Mouse (Mus musculus): ENCODE data around the gene Isyna1. TPM values are rescaled to one million over a fixed set of nuclear protein-coding genes. Genes with fewer than 3 reads are reported as not detected.

The Isyna1 gene
- 10 to 100 TPM; 50.4 to 60.8 TPM for total RNA-seq (2021)
- long read RNA-seq, experiment 1, transcript Isyna1-206 (10 exons, 1,916 nt): minor isoform, 13 of 73 reads
- long read RNA-seq, experiment 1, transcript Isyna1-201 (11 exons, 1,836 nt): major isoform, 37 of 73 reads
- long read RNA-seq, experiment 1, partial matches to known transcripts: 9 of 73 reads
- long read RNA-seq, experiment 1, other reads (novel, unspliced or antisense): 11 of 73 reads
- long read RNA-seq, experiment 2, transcript Isyna1-206 (10 exons, 1,916 nt): minor isoform, 10 of 65 reads
- long read RNA-seq, experiment 2, transcript Isyna1-201 (11 exons, 1,836 nt): major isoform, 48 of 65 reads
- long read RNA-seq, experiment 2, partial matches to known transcripts: 3 of 65 reads
- long read RNA-seq, experiment 2, other reads (novel, unspliced or antisense): 2 of 65 reads

DNA sequence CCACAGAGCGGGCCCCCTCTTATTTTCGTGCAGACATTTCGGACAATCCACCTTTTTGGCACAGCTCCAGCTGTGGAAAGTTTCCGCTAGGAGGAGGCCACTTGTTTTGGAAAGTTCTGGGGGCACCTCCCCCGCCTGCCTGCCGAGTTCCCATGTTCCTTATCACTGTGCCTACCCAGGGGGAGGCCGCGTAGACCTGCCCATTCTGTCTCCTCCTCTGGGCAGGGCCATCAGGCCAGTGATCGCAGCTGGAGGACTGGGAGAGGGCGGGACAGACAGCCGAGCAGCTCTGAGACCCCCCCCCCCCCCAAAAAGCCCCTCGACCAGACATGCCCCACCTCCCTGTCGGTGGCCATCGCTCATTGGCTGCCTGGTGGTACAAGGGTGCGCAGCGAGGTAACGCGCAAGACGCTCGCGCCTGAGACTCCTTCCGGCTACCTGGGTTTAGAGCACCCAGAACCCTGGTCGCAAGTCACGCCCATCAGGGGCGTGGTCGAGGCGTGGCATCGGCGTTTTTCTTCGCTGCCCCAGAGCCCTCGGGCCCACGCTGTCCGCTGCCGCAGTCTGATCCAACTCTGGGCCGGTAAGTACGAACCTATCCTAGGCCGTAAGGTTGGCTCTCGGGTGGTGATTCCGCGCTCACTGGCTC is at the start of gene Isyna1:
Gene Isyna1, plus strand, starts transcription at position 413 of the 649 bp plus-strand sequence.
- DNase-seq (ENCODE audit: low spot score in 2 of 2): peak; percentile 71 to 77

DNA sequence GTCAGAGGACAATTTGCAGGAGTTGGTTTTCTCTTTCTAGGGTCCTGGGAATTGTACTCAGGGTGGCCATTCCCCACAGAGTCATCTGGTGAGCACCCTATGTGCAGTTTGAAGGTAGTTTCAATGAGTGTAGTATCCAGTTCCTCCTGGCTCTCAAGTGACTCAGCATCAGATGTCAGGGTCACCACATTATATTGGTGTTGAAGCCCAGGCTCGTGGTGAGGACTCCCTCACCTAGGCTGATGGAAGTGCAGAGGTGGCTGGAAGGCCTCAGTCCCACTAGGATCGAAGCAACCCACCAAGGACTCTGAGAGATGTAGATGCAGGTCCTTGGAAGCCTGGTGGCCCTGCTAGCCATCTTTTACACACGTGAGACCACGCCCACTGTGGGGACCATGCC is 47.8 kb upstream of the Isyna1 start:
- DNase-seq (ENCODE audit: low spot score in 2 of 2): no peak

DNA sequence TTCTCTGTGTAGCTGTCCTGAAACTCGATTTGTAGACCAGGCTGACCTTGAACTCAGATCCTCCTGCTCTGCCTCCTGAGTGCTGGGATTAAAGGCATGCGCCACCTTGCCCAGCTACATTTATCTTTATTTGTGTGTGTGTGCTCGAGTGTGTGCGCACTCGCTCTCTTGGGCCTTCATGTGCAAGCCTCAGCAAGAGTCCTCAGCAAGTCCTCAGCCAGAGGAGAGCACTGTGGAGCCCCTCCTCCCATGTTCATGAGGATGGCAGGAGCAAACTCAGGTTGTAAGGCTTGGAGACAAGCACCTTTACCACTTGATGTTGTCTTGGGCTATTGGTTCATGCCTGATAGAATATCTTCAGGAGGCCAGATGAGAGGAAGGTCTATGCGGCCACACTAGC is 46.4 kb upstream of the Isyna1 start:
- DNase-seq (ENCODE audit: low spot score in 2 of 2): no peak

DNA sequence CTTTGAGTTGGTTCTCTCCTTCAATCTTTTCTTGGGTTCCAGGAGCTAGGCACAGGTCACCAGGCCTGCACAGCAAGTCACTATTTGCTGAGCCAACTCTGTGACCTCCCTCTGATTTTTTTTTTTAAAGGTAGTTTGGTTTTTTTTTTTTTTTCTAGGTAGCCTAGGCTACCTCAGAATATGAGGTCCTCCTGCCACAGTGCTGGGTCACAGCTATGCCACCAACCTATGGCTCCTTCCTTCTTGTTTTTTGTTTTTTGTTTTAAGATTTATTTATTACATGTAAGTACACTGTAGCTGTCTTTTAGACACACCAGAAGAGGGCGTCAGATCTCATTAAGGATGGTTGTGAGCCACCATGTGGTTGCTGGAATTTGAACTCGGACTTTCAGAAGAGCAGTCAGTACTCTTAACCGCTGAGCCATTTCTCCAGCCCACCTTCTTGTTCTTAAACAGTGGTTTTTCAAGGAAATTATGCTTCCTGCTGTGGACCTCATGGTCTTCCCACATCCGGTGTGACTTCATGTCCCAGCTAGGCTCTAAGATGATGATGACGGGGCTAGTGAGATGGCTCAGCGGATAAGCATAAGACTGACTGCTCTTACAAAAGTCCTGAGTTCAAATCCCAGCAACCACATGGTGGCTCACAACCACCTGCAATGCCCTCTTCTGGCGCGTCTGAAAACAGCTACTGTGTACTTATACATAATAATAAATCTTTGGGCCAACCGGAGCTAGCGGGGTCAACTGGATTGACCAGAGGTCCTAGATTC is 44.6 kb upstream of the Isyna1 start:
- no peak for DNase-seq (ENCODE audit: low spot score in 2 of 2)

DNA sequence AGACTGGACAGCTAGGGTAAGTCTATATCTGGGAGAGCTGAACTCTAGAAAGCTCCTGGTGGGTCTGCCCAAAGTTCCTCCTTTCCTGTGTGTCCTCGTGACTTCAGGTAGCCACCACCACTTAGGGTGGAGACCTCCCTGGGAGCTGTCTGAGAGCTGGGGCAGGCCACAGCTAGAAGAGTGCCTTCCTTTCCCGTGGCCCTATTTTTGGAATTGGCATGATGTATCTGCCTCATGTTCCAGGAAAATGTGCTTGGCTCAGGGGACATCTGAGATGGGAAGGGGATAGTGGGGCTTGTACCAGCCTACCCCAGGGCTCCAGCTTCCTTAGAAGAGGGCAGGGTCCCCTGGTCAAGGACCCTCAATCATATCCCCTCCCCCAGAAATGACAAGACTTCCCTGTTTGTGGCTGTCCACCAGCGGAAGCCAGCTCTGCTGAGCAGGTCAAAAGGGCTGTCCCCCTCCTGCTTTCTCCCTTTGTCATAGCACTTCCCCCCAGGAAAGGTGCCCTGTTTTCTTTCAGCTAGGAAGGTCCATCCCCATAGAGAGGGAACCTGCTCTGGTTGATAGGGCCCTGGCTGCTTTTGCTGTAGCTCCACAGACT is 42.5 kb upstream of the Isyna1 start:
- no peak for DNase-seq (ENCODE audit: low spot score in 2 of 2)

DNA sequence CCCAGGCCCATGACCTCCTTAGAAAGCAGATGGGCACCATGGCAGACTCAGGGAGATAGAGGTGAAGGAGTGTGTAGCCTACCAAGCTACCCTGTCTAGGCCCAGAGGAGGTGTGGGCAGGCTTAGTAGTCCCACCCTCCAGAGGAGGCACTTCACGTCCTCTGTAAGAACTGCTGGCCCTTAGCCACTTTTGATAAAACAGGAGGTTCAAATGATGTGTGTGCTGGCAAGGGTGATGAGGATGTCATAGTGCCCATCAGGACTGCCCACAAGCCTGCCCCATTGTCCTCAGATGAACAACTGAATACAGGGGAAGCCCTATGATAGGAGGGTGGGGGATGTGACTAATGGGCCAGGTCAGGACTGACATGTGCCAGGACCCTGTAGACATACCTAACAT is 41.3 kb upstream of the Isyna1 start:
- no peak for DNase-seq (ENCODE audit: low spot score in 2 of 2)

DNA sequence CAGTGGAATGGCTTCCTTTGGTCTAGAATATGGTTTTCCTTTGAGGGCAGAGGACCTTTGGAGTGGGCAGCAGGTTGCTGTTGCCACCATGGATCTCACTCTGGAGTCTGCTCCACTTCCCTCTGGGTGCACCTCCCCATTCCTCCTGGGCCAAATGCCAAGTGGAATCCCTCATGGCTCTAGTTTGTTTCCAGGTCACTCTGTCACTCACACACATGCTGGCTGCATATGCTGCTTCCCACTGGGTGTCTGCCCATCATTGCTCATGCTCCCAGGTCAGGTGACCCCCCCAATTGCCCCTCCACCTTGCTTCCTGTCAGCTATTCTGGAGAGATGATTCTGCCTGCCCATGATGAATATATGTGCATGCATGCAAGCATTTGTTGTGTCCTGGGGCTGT is 40.4 kb upstream of the Isyna1 start:
- DNase-seq (ENCODE audit: low spot score in 2 of 2): no peak

DNA sequence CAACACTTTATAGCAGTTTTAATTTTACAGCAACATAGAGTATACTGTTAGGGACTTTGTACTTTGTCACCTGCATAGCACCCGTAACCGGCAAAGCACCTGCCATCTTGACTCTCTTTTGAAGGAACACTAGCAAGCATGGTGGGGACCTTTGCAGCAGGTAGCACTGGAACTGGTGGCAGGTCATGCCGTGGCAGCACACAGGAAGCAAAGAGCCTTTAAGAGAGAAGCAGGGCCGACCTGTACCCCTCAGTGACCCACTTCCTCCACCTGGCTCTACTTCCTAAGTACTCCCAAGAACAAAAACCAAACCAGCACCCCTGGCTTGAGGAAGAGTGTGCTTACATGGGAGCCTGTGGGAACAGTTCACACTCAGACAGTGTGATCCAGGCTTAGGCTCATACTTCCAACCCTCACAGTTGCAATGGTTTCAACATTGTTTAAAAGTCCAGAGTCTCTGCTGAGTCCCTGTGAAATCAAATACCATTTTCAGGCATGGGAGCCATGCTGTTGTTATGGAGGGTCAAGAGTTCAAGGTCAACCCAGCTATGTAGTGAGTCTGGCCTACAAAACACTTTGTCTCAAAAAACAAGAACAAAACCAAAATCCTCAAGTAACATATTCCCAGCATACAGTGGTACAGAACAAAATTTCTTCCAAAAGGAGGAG is 39.0 kb upstream of the Isyna1 start:
- DNase-seq (ENCODE audit: low spot score in 2 of 2): no peak

DNA sequence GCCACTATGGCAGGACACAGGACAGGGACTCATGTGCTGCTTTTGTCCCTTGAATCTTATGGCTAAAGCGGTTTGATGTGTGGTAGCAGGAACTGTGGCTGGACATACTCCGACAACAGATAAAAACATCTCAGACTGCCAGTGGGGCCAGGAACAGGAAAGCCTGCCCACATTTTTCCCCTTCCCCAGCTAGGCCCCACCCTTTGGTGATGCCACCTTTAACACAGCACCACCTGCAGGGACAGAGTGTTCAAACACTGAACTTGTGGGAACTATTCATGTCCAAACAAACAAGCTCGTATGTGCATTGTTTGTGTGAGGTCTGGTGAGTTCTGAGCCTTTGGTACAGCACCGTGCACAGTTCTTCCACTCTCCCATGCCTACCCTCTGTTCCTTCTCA is 35.8 kb upstream of the Isyna1 start:
- DNase-seq (ENCODE audit: low spot score in 2 of 2): no peak

DNA sequence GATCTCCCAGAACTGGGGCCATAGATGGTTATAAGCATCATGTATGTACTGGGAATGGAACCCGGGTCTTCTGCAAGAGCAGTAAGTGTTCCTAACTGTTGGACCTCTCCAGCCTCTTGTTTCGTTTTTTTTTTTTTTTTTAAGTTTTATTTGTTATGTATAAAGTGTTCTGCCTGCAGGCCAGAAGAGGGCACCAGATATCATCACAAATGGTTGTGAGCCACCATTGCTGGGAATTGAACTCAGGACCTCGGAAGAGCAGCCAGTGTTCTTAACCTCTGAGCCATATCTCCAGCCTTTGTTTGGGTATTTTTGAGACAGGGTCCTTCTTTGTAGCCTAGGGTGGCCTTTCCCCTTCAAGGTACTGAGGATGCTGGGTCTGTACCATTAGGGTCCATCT is 35.2 kb upstream of the Isyna1 start:
- DNase-seq (ENCODE audit: low spot score in 2 of 2): no peak

DNA sequence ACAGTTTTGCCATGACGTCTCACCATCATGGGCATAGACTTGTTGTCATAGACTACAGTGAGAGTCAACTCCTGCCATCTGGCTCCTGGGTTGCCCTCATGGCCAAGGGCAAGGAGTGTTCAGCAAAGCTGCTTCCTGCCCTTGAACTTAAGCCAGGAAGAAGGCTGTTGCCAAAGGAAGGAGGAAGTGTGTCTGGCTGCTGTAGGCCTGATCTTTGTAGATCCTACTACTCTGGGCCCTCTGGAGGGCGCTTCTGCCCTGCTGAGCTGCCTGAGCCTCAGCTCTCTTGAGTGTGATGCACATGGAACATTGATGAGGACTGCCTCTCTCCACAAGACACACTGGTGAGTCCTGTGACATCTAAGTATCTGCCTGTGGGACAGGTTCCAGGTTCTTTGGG is 34.1 kb upstream of the Isyna1 start:
- no peak for DNase-seq (ENCODE audit: low spot score in 2 of 2)

DNA sequence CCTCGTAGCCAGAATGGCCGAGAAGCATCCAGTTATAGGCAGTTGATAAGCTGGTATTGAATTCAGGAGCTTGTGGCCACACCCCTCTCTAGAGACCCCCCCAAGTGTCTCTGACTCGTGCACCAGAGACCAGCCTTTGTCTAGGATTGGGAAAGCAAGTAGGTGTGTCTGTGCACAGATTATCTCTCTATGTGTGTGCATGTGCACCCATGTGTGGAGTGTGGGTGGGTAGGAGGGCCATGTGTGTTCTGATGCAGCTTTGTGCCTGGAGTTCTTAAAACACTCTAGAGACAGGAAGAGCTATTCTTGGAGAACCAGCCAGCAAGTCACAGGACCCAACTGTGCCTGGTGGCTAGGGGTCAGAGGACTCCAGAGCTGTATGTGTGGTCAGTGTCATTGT is 33.6 kb upstream of the Isyna1 start:
- no peak for DNase-seq (ENCODE audit: low spot score in 2 of 2)

DNA sequence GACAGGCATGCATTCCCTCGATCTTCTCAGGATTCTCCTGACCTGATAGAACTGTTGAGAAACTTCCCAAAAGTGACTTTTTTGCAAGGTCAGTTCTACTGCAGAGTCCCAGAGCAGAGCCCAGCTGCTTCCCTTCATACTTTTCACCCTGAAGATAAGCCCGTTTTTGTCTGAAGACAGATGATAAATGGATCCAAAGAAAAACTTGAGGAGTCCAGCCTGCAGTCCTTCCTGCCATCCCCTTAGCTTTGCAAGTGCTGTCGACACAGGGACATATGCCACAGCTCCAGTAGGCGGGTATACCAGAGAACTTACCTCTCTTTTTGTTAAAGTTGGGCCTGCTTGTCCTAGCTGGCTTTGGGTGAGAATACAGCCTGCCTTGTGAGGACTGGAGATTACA is 32.8 kb upstream of the Isyna1 start:
- DNase-seq (ENCODE audit: low spot score in 2 of 2): no peak

DNA sequence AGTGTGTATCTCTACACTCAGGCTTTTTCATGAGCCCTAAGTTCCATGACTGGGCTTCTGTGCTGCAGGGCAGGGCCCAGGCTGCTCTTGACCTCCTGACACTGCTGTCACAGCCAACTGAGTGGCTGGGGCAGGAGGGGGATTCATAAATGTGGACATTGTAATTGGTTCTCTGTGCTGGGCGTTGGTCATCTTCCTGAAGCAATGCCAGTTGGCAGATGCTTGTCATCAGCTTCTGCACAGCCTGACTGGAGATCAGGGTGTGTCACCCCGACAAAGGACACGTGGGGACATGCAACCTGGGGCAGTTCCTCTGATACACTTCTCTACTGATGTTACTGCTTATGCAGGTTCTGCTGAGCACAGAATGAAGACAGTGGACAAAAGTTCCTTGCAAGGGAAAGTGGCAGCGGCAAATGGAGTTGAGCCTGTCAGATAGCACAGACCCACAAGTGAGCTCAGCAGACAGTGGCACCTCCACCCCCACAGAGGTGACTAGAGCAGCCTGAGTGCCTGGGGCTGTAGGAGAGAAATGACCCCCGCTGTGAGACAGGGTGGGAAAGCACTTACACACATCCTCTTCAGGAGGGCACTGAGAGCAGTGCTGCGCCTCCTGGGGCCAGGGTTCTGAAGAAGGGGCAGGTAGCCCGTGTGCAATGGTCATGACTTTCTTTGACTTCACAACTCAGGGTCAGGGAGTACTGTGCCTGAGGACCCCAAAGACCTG is 32.2 kb upstream of the Isyna1 start:
- peak in 1 of 2 experiments; percentile 46 for DNase-seq (ENCODE audit: low spot score in 2 of 2)

DNA sequence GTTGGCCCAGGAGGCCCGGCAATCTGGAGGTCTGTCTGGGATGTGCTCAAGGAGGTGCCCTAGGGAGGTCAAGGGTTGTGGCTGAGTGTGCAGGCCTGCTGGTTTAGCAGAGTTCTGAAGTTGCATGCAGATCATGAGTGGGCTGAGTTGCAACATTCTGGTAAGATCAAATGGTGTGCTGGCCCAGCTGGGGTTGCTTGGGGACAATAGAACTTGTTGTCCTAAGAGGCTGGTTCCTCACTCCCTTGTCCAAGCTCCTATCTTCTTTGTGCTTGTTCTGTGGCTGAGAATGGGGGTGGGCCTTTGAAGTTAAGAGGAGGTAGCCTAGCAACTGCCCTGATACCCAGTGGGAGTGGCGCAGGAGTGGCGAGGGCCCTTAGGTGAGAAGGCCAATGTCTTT is 31.4 kb upstream of the Isyna1 start:
- no peak for DNase-seq (ENCODE audit: low spot score in 2 of 2)

DNA sequence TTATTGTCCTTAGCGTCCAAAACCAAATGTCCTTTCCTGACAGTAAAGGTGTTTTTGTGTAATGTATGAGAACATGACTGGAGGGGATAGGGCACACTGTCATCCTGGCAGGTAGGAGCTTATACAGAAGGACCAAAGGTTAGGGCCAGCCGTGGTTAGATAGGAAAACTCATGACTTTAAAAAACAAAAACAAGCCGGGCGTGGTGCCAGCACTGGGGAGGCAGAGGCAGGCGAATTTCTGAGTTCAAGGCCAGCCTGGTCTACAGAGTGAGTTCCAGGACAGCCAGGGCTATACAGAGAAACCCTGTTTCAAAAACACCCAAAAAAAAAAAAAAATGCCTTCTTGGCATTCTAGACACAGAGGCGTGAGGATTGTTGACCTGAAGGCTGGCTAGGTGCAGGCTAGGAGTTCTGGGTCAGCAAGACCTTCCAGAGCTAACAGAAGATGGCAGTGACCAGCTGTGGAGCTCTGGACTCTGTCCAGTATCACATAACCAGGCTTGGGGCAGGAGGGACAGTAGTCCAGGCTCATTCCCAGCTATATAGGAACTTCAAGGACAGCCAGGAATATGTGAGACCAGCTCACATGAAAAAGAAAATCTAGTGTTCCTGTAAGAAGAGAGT is 30.3 kb upstream of the Isyna1 start:
- DNase-seq (ENCODE audit: low spot score in 2 of 2): no peak

DNA sequence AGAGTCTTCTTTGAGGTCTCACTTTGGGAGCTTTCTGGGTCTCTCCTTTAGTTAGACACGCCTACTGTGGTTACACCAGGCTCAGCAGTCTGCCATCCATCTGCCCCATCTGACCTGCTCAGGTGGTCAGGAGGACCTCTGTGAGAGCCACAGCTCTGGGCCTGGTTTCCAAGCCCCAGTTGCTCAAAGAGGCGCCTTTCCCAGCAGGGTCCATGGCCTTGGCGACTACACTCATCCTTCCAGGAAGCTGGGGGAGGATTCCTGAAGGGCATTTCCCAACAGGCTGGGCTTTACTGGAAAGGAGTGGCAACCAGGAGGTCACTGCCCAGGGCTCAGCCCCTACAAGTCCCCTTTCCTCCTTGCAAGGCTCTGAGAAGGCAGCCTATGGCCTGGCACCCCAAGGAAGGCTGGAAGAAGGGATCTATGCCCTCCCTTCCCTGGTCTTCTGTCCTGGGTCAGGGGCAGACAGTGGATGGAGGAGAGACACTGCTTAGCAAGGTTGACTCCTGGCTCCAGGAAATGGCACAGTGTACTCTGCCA is 29.4 kb upstream of the Isyna1 start:
- DNase-seq (ENCODE audit: low spot score in 2 of 2): no peak

DNA sequence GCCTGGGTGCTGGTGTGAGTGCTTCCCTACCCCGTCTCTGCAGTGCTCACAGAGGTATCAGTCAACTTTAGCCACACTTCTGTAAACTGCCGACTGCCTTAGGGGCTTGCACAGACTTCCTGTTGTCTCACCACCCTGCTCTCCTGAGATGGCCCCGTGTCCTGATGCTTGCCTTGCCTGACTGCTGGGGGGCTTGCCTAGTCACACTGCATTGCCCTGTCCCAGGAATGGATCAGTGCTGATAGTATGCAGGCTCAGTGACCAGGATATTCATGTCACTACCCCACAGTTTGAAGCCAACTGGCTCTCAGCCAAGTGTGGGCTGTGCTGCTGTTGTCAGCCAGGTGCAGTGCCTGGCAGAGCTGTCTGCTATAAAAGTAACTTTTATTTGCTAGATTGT is 28.6 kb upstream of the Isyna1 start:
- DNase-seq (ENCODE audit: low spot score in 2 of 2): no peak

DNA sequence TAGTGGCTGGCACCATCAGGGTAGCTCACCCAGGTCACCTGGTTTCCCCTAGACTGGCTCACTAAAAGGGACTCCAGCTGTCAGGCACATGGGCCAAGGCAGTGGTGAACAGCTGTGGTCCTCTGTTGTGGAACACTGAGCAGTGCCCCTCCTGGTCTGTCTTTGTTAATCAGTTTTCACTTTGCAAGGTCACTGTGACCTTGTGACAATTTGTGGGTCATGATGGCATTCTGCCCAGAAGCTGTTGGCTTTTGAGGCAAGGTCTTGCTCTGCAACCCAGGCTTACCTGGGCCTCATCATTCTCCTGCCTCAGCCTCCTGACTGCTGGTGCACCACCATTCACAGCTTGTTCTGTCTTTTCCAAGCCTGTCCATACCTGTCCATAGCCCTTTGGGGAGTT is 23.8 kb upstream of the Isyna1 start:
- DNase-seq (ENCODE audit: low spot score in 2 of 2): no peak

DNA sequence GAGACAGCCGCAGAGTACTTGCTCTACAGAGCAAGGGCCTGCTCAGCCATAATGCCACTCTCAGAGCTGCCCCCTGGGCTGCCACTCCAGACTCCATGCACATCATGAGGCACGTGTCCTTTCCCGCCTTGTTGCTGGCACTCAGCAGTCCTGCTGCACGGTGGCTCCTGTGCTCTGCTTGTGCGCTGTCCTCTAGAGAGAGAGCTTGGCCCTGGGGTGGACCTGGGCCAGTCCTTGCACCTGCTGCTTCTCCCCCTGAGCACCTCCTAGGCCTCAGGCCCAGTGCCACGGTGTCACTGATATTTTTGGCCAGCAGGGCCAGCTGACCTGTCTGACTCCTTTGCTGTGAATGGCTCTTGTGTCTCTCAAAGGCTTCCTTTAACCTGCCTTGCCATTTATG is 23.2 kb upstream of the Isyna1 start:
- DNase-seq (ENCODE audit: low spot score in 2 of 2): no peak
